27 mouse cellular contexts compared by ENCODE assay signal in genomic region chr4:95795283-95795682, GRCm38 (mm10).
DNase-seq lines count a peak whose midpoint lies in the region; ATAC-seq and TF ChIP-seq lines count a peak whose summit lies in the region.
"Had no signal": no experiment of that assay in that cellular context is flagged by ENCODE, and none has a peak within 500 bp of the region (broad histone marks: within the 10 kb centered on the region; RNA-seq: fewer than 3 reads in every experiment).

No protein-coding gene starts in this region.

- CTCF ChIA-PET in Patski (lab: Charles Lee), result interaction anchor here (1.0 to 1.2 kb wide), 4 partner anchors 37 to 67 kb away, joined by 3 read pairs; no protein-coding TSS in a partner anchor

- no peak overlapping the region for H3K27ac ChIP-seq in kidney, postnatal 0 days
- H3K27ac ChIP-seq in midbrain, embryonic 15.5 days, result no peak overlapping the region
- H3K27ac ChIP-seq: embryonic facial prominence, embryonic 13.5 days; forebrain, embryonic 15.5 days; hindbrain, embryonic 13.5 days had no signal

- H3K9me3 ChIP-seq in kidney, postnatal 0 days (replicated peaks; ENCODE audit: low read length), result no peaks in the 10 kb centered on the region
- no peaks in the 10 kb centered on the region for H3K9me3 ChIP-seq in midbrain, embryonic 15.5 days
- H3K9me3 ChIP-seq: embryonic facial prominence, embryonic 13.5 days; forebrain, embryonic 10.5 days; forebrain, embryonic 15.5 days; hindbrain, embryonic 13.5 days; liver, embryonic 15.5 days; megakaryocyte, embryonic 14.5 days had no signal

- intact Hi-C loops in heart, postnatal 14 days (cut with DNase I), result no loop called here

- no peak overlapping the region for H3K9ac ChIP-seq in kidney, postnatal 0 days (ENCODE audit: low read depth, low read length)
- no peak overlapping the region for H3K9ac ChIP-seq in midbrain, embryonic 15.5 days
- H3K9ac ChIP-seq: embryonic facial prominence, embryonic 13.5 days; forebrain, embryonic 15.5 days; hindbrain, embryonic 13.5 days; liver, embryonic 15.5 days had no signal

- 0 out of 2 replicates have a peak, but pooled peaks cover 8% of the 10 kb centered on the region for H3K4me1 ChIP-seq in kidney, postnatal 0 days (replicated peaks; ENCODE audit: insufficient read depth, low read length)
- H3K4me1 ChIP-seq in midbrain, embryonic 15.5 days, result no peaks in the 10 kb centered on the region
- H3K4me1 ChIP-seq: forebrain, embryonic 15.5 days; hindbrain, embryonic 13.5 days had no signal

- peak; percentile 28 for DNase-seq in kidney, postnatal 0 days (ENCODE audit: low spot score)
- DNase-seq in kidney, postnatal 25 days, result no peak
- DNase-seq in Patski (ENCODE audit: low read depth, low spot score), result peak; percentile 80
- DNase-seq in gastrocnemius, postnatal 4 days (ENCODE audit: low spot score in 2 of 2), result no peak
- DNase-seq in heart, postnatal 14 days, result no peak
- DNase-seq: adrenal gland, postnatal 36 days; cerebellum, adult 18-20 months; cerebellum, postnatal 10 days; gastrocnemius, postnatal 25 days; heart, adult 18-20 months; heart, postnatal 4 days; layer of hippocampus, adult 9-11 months; liver; midbrain, embryonic 14.5 days; right cerebral cortex, postnatal 4 days; thymus, postnatal 4 days had no signal

- H3K36me3 ChIP-seq in kidney, postnatal 0 days (ENCODE audit: insufficient read depth, low read length), result no peaks in the 10 kb centered on the region
- H3K36me3 ChIP-seq in C2C12 (ENCODE audit: control insufficient read depth, insufficient read depth), result no peaks in the 10 kb centered on the region
- no peaks in the 10 kb centered on the region for H3K36me3 ChIP-seq in midbrain, embryonic 15.5 days (replicated peaks)
- H3K36me3 ChIP-seq: embryonic facial prominence, embryonic 13.5 days; forebrain, embryonic 10.5 days; forebrain, embryonic 15.5 days; G1E; hindbrain, embryonic 13.5 days; liver, embryonic 15.5 days had no signal

- POLR2A ChIA-PET in Patski (lab: Charles Lee), result no interaction called here

- 67% methylated on average over 2 of the region's 2 CpGs for WGBS in kidney, postnatal 0 days
- WGBS in midbrain, embryonic 15.5 days, result 85% methylated on average over 2 of the region's 2 CpGs

- no peak overlapping the region for H3K4me2 ChIP-seq in kidney, postnatal 0 days (ENCODE audit: low read length)
- H3K4me2 ChIP-seq in midbrain, embryonic 15.5 days, result no peak overlapping the region
- H3K4me2 ChIP-seq: embryonic facial prominence, embryonic 13.5 days; forebrain, embryonic 15.5 days; heart, embryonic 11.5 days; hindbrain, embryonic 13.5 days; liver, embryonic 15.5 days had no signal

- no peaks in the 10 kb centered on the region for H3K79me3 ChIP-seq in C2C12 (ENCODE audit: low read depth)

- ATAC-seq in kidney, postnatal 0 days (replicated peaks; ENCODE audit: low FRiP score, low read depth), result no peak
- ATAC-seq in Patski, result peak; percentile 65
- no peak for ATAC-seq in midbrain, embryonic 15.5 days (replicated peaks)
- ATAC-seq: activated CD4-positive, CD25-positive, alpha-beta regulatory T cell, adult 4 months; forebrain, embryonic 15.5 days had no signal

- TF ChIP-seq CTCF in kidney, postnatal 0 days (IDR thresholded peaks at IDR 0.05; ENCODE audit: low read depth), result no peak
- TF ChIP-seq CTCF in C2C12 (IDR thresholded peaks at IDR 0.05; ENCODE audit: control insufficient read depth, insufficient read depth, insufficient read length) (no peak), Patski (IDR thresholded peaks at IDR 0.05) (no peak)

- no peak overlapping the region for H3K4me3 ChIP-seq in kidney, postnatal 0 days (replicated peaks; ENCODE audit: low read depth, low read length)
- H3K4me3 ChIP-seq in C2C12 (ENCODE audit: insufficient read depth, poor library complexity, severe bottlenecking), result no peak overlapping the region
- H3K4me3 ChIP-seq in midbrain, embryonic 15.5 days, result no peak overlapping the region
- H3K4me3 ChIP-seq: embryonic facial prominence, embryonic 13.5 days; forebrain, embryonic 10.5 days; forebrain, embryonic 15.5 days; hindbrain, embryonic 13.5 days; liver, embryonic 15.5 days had no signal

- no peak overlapping the region for H3ac ChIP-seq in C2C12 (ENCODE audit: control insufficient read depth, insufficient read length, low read depth)

- no peaks in the 10 kb centered on the region for H3K27me3 ChIP-seq in kidney, postnatal 0 days (ENCODE audit: insufficient read depth, low read length)
- H3K27me3 ChIP-seq in C2C12 (ENCODE audit: control insufficient read depth, insufficient read depth, insufficient read length) (no peaks in the 10 kb centered on the region), Patski (no peaks in the 10 kb centered on the region)
- H3K27me3 ChIP-seq in midbrain, embryonic 15.5 days (replicated peaks), result no peaks in the 10 kb centered on the region
- H3K27me3 ChIP-seq: embryonic facial prominence, embryonic 13.5 days; forebrain, embryonic 15.5 days; hindbrain, embryonic 13.5 days; liver, embryonic 15.5 days; megakaryocyte, embryonic 14.5 days had no signal

- no peaks in the 10 kb centered on the region for H3K79me2 ChIP-seq in C2C12 (ENCODE audit: control insufficient read depth, insufficient read depth)

- in situ Hi-C loops in Patski (cut with MboI; ENCODE audit: low pct_unique_long_range_greater_than_20kb), result loop anchor here (5.0 kb wide), 1 partner anchor 72 kb away; no protein-coding TSS in a partner anchor

TF ChIP-seq in C2C12, 6 proteins besides CTCF, POLR2A, EP300 and RAD21:
- TF ChIP-seq MAX (IDR thresholded peaks at IDR 0.05) (no peak), MYOD1 (IDR thresholded peaks at IDR 0.05; ENCODE audit: control insufficient read depth, insufficient read length, low read depth) (peak; percentile 53), USF1 (IDR thresholded peaks at IDR 0.05; ENCODE audit: low read depth) (peak; percentile 89)

Comparison
In these comparisons a context has a peak if more than half of its experiments do, and no peak if none do; other contexts are left out.
1. DNase-seq: peak in kidney, postnatal 0 days (single experiment) and Patski (single experiment); none in kidney, postnatal 25 days (0 of 2), gastrocnemius, postnatal 4 days (0 of 2) and heart, postnatal 14 days (0 of 2).